Mouse (Mus musculus) lung, postnatal 0 days (tissue): ENCODE data around the gene Shroom1. TPM values are rescaled to one million over a fixed set of nuclear protein-coding genes. Genes with fewer than 3 reads are reported as not detected.
A peak's percentile ranks its signal among the peaks of the same experiment; 100 is the strongest.

Source experiments
- ATAC-seq: fragments of 200-750 bp; cut with Nextera tagmentation; 2 replicates; pipeline ENCODE4 v1.8.0; 2017; ENCODE audit warnings: moderate library complexity
- DNase-seq: peaks from one replicate; pipeline ENCODE4 v3.0.0-alpha.2; 2016; ENCODE audit warnings: low spot score
- H3K27ac ChIP-seq: fragments of 300-500 bp; sonication (generic); 2 replicates; pipeline ENCODE4 v1.5.1; 2014; ENCODE audit warnings: antibody characterized with exemption, mild to moderate bottlenecking, low read length, mixed read lengths
- H3K27me3 ChIP-seq: fragments of 300-500 bp; sonication (generic); replicated peaks from 2 replicates; pipeline ENCODE4 v1.6.1; 2014; ENCODE audit warnings: low read length, mixed read lengths; ENCODE audit not compliant: insufficient read depth
- H3K36me3 ChIP-seq: fragments of 300-500 bp; sonication (generic); 2 replicates; pipeline ENCODE4 v1.6.1; 2014; ENCODE audit warnings: low read length, mixed read lengths; ENCODE audit not compliant: insufficient read depth
- H3K4me1 ChIP-seq: fragments of 300-500 bp; sonication (generic); 2 replicates; pipeline ENCODE4 v1.6.1; 2014; ENCODE audit warnings: antibody characterized with exemption, low read depth, low read length, mixed read lengths; ENCODE audit not compliant: insufficient read depth
- H3K4me2 ChIP-seq: fragments of 300-500 bp; sonication (generic); replicated peaks from 2 replicates; pipeline ENCODE4 v1.6.1; 2014; ENCODE audit warnings: low read depth, mild to moderate bottlenecking, low read length, moderate library complexity, mixed read lengths
- H3K4me3 ChIP-seq: fragments of 300-500 bp; sonication (generic); 2 replicates; pipeline ENCODE4 v1.5.1; 2014; ENCODE audit warnings: low read depth, low read length
- H3K9ac ChIP-seq: fragments of 300-500 bp; sonication (generic); replicated peaks from 2 replicates; pipeline ENCODE4 v1.6.1; 2014; ENCODE audit warnings: low read depth, mild to moderate bottlenecking
- H3K9me3 ChIP-seq: fragments of 300-500 bp; sonication (generic); 2 replicates; pipeline ENCODE4 v1.6.1; 2016; ENCODE audit warnings: low read length, mixed read lengths
- CTCF ChIP-seq: IDR thresholded peaks from 2 replicates; pipeline ENCODE4 v1.5.1; 2016; ENCODE audit warnings: antibody characterized with exemption, mild to moderate bottlenecking
- EP300 ChIP-seq: IDR thresholded peaks from 2 replicates; pipeline ENCODE4 v1.6.1; 2016; ENCODE audit warnings: antibody characterized with exemption, mild to moderate bottlenecking, control low read depth
- WGBS: fragments of 180-500 bp; shearing (Covaris S2); extraction: QIAGEN DNeasy Blood & Tissue Kit; methylation state at CpG from one replicate; pipeline ENCODE4 v1.1.7; 2014; 5-methylcytosine and 5-hydroxymethylcytosine counted together
- polyA plus RNA-seq: library from polyadenylated mRNA; unstranded; fragments of >200 nt; fragmentation: Nextera tagmentation; extraction: Ambion mirVana; gene quantifications from 2 replicates; pipeline ENCODE4 v1.2.1, GENCODE M21; 2015

Gene Shroom1
- 0.88 and 1.0 TPM in 2 replicates for polyA plus RNA-seq

DNA sequence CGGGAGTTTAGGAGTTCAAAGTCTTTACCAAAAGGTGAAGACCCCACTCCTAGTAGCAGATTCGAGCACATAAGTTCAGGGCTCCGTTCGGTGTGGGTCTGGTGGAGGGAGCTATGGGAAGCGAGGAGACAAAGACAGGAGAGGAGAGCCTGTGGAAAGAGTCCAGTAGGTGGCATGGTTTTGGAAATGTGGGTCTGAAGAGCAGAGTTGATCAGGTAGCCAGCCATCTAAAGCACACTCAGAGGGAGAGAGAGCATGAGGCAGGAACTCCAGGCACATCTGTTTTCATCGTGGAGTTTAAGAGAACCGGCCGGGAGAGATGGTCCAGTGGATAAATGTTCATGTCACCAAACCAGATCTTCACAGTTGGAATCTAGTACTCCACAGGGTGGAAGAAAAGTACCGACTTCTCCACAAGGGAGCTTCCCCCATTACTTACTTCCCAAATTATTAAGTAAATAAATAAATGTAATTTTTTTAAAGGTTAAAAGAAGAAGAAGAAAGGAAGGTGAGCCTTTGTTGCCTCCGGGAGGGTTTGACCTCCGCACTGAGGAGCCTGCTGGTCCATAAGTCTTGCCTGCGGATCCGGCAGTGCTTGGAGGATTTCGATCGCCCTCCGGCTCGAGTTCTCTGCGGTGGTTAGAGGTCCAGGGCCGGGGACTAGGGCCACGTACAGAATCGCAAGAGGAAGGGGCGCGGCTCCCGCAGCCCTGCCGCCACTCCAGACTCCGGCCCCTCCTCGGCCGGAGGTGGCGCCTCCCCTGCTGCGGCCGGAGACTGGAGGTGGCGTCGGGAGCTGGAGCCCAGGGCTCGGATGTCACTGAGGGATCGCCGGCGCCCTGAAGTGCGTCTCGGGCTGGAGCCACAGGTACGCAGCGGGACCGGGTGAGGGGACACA lies at the start of gene Shroom1, which contains the start of gene Gm10447:
Gene Shroom1 (plus strand): TSS at position 732 of the 898 bp plus-strand sequence.
Gene Gm10447 (minus strand): TSS at position 637 of the 898 bp plus-strand sequence.
- H3K27me3 ChIP-seq = no peaks in the 10 kb centered on the region
- TF ChIP-seq EP300 (no peak), CTCF (peak; percentile 56)
- no peaks in the 10 kb centered on the region for H3K9me3 ChIP-seq
- peak; percentile 86 for DNase-seq
- 3% methylated on average over 42 of the region's 42 CpGs for WGBS
- peak within 1 kb of the TSS; percentile 49 for H3K4me3 ChIP-seq
- no peaks in the 10 kb centered on the region for H3K36me3 ChIP-seq
- H3K4me2 ChIP-seq = peak within 1 kb of the TSS; percentile 91
- no peaks in the 10 kb centered on the region for H3K4me1 ChIP-seq
- peak within 1 kb of the TSS; percentile 10; the same call in 1 of the 2 replicates for H3K27ac ChIP-seq
- H3K9ac ChIP-seq = 0 out of 2 replicates have a peak within 1 kb of the TSS, but pooled peaks have one; percentile 23
- peak; percentile 95 for ATAC-seq

DNA sequence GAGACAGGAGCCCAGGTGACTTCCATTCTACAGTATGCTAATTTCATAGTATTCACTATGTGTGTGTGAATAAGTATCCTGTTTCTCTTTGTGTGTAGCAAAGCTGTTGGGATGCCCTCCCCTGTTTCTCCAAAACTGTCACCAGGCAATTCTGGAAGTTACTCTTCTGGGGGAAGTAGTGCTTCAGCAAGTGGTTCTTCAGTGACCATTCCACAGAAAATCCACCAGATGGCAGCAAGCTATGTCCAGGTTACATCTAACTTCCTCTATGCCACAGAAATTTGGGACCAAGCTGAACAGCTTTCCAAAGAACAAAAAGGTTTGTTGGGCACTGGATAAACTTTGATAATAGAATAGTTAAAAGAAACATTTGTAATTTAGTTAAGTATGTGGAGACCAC lies 45.3 kb upstream of the Shroom1 start:
- Histone ChIP-seq H3K36me3 (peaks cover 61% of the 10 kb centered on the region), H3K27me3 (no peaks in the 10 kb centered on the region), H3K4me3 (no peak overlapping the region), H3K27ac (no peak overlapping the region), H3K9ac (no peak overlapping the region), H3K4me2 (no peak overlapping the region), H3K9me3 (no peaks in the 10 kb centered on the region), H3K4me1 (no peaks in the 10 kb centered on the region)
- no peak for TF ChIP-seq EP300
- TF ChIP-seq CTCF = peak; percentile 70
- ATAC-seq (no peak), DNase-seq (peak; percentile 60)

DNA sequence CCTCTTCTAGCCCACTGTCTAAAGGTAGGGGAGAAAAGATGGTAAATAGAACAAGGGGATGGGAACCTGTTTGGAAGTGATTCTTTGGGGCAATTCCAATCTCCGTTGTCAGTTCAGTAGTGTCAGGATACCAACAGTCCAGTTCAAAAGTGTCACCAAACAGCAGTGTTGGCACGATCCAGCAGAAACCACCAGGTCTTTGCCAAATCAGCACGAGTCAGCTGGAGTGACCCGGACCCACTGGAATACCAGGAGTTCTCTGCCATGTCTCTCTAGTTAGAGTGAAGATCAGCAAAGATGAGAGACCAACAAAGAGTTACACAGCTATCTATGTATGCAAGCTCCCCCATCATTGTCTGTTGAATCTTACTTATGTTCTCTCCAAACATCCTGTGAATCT lies 43.1 kb upstream of the Shroom1 start:
- no peak for ATAC-seq
- no peak overlapping the region for H3K27ac ChIP-seq
- no peak for DNase-seq
- no peak for TF ChIP-seq EP300
- no peak for TF ChIP-seq CTCF
- H3K4me1 ChIP-seq = no peaks in the 10 kb centered on the region
- H3K4me2 ChIP-seq = no peak overlapping the region
- H3K9me3 ChIP-seq = no peaks in the 10 kb centered on the region
- H3K4me3 ChIP-seq = no peak overlapping the region
- H3K27me3 ChIP-seq = no peaks in the 10 kb centered on the region
- H3K9ac ChIP-seq = no peak overlapping the region
- 91% methylated on average over 4 of the region's 4 CpGs for WGBS
- H3K36me3 ChIP-seq = peaks cover 68% of the 10 kb centered on the region

DNA sequence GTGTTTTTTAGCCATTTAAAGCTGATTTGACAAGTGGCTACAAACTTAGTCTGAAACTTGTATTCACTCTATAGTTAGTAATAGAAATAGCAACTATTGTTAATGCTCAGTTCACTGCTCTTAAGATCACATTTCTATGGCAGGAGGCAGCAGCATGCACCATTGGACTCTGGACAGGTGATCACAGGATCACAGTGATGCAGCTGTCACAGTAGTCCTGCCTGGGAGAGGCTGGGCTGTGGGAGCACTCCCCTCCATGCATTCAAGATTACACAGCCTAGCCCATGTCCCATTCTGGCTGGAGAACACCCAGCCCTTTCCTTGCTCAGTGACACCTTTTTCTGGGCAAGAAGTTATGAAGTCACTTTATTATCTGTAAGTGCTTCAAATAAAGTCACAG lies 39.0 kb upstream of the Shroom1 start:
- TF ChIP-seq CTCF (no peak), EP300 (no peak)
- Histone ChIP-seq H3K4me1 (no peaks in the 10 kb centered on the region), H3K4me2 (no peak overlapping the region), H3K27me3 (no peaks in the 10 kb centered on the region), H3K36me3 (peaks cover 49% of the 10 kb centered on the region), H3K9ac (no peak overlapping the region), H3K9me3 (no peaks in the 10 kb centered on the region), H3K27ac (no peak overlapping the region), H3K4me3 (no peak overlapping the region)
- ATAC-seq (no peak), DNase-seq (no peak)

DNA sequence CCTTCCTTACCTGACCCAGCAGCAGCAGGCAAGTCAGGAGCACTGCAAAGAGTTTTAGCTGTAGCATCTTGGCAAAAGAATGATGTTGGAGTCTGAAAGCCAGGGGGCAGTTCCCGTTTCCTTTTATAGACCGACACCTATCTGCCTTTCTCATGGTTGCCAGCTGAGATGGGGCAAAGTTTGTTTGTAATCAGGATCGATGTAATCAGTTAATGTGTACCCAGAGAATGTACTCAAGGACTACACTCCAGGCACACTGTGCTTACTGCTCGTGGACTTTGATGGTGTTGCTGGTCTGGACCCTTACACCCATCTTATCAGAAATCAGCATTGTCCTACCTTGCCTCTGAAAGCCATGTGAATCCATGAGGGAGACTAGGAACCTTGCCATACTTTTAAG lies 34.0 kb upstream of the Shroom1 start, which contains the start of gene Leap2:
Gene Leap2 (minus strand): TSS at position 135 of the 400 bp plus-strand sequence.
- 83% methylated on average over 4 of the region's 4 CpGs for WGBS
- H3K4me1 ChIP-seq = no peaks in the 10 kb centered on the region
- TF ChIP-seq CTCF = no peak
- TF ChIP-seq EP300 = no peak
- ATAC-seq = no peak
- peaks cover 14% of the 10 kb centered on the region for H3K36me3 ChIP-seq
- H3K9me3 ChIP-seq = no peaks in the 10 kb centered on the region
- H3K4me3 ChIP-seq = no peak within 1 kb of the TSS
- H3K9ac ChIP-seq = no peak within 1 kb of the TSS
- H3K4me2 ChIP-seq = no peak within 1 kb of the TSS
- H3K27me3 ChIP-seq = no peaks in the 10 kb centered on the region
- H3K27ac ChIP-seq = no peak within 1 kb of the TSS
- no peak for DNase-seq

DNA sequence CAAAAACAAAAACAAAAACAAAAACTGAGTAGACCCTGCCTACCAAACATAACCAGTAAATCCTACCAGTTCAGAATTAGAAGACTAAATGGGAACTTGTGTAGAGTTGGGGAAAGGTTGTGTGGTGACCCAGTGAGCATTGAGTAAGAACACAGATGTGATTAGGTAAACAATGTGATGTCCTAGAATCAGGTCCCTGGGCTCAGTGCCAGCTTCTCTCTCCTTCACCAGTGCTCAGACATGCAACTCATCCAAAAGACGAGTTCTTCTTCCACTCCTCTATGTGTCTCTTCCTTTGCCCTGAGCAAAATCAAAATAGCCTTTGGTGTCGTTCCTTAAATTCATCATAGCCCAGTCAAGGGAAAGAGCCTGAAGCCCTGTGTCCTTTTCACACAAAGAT lies 32.2 kb upstream of the Shroom1 start:
- DNase-seq (no peak), ATAC-seq (no peak)
- Histone ChIP-seq H3K9me3 (no peaks in the 10 kb centered on the region), H3K36me3 (peaks cover 5% of the 10 kb centered on the region; the same call in 1 of the 2 replicates), H3K4me1 (no peaks in the 10 kb centered on the region), H3K27ac (no peak overlapping the region), H3K4me2 (no peak overlapping the region), H3K9ac (no peak overlapping the region), H3K4me3 (no peak overlapping the region), H3K27me3 (no peaks in the 10 kb centered on the region)
- WGBS = 41% methylated on average over 2 of the region's 2 CpGs
- TF ChIP-seq CTCF = no peak
- TF ChIP-seq EP300 = no peak
